12 mouse cellular contexts compared by ENCODE assay signal in genomic region chr4:28935567-28935966, GRCm38 (mm10).
DNase-seq lines count a peak whose midpoint lies in the region; ATAC-seq and TF ChIP-seq lines count a peak whose summit lies in the region.
"Had no signal": no experiment of that assay in that cellular context is flagged by ENCODE, and none has a peak within 500 bp of the region (broad histone marks: within the 10 kb centered on the region; RNA-seq: fewer than 3 reads in every experiment).

No protein-coding gene starts in this region.

- DNase-seq in cerebellum, adult 2 months, result peak; percentile 3 to 12
- DNase-seq in cerebellum, adult 11 months, result no peak
- peak; percentile 16 to 39 for DNase-seq in left cerebral cortex, postnatal 25 days (ENCODE audit: low spot score in 2 of 2)
- DNase-seq in left cerebral cortex, adult 11 months (ENCODE audit: low spot score), result no peak
- DNase-seq in hindbrain, postnatal 0 days (ENCODE audit: low spot score), result peak; percentile 58
- peak; percentile 41 for DNase-seq in retina, postnatal 1 day
- no peak for DNase-seq in urinary bladder, adult 18-20 months (ENCODE audit: low spot score in 2 of 2)
- no peak for DNase-seq in spleen, postnatal 36 days (ENCODE audit: low spot score in 2 of 2)
- DNase-seq: gastrocnemius, postnatal 10 days; kidney, postnatal 25 days; spleen, adult 18-20 months had no signal

- H3K36me3 ChIP-seq in hindbrain, postnatal 0 days (ENCODE audit: insufficient read depth, low read length), result no peaks in the 10 kb centered on the region; the same call in 1 of the 2 replicates

- H3K4me1 ChIP-seq in cerebellum, adult 2 months (ENCODE audit: control insufficient read depth, insufficient read depth, low read length), result no peaks in the 10 kb centered on the region; the same call in 1 of the 2 replicates
- H3K4me1 ChIP-seq in hindbrain, postnatal 0 days (ENCODE audit: insufficient read depth, low read length), result no peaks in the 10 kb centered on the region

- H3K9me3 ChIP-seq in hindbrain, postnatal 0 days (ENCODE audit: low read length), result no peaks in the 10 kb centered on the region

- intact Hi-C loops in left cerebral cortex, postnatal 25 days (cut with DNase I), result no loop called here

- no peak for TF ChIP-seq CTCF in cerebellum, adult 2 months (IDR thresholded peaks at IDR 0.05; ENCODE audit: borderline replicate concordance, insufficient read depth, low read depth, low read length)
- TF ChIP-seq CTCF in hindbrain, postnatal 0 days (IDR thresholded peaks at IDR 0.05; ENCODE audit: low read depth), result no peak

- no peak overlapping the region for H3K27ac ChIP-seq in cerebellum, adult 2 months (ENCODE audit: insufficient read depth, low read length)
- no peak overlapping the region for H3K27ac ChIP-seq in hindbrain, postnatal 0 days

- TF ChIP-seq POLR2A in cerebellum, adult 2 months (IDR thresholded peaks at IDR 0.05; ENCODE audit: borderline replicate concordance, insufficient read depth, low read length), result no peak

- peak overlapping the region; percentile 49 for H3K4me2 ChIP-seq in hindbrain, postnatal 0 days (ENCODE audit: low read depth, low read length)

- no peaks in the 10 kb centered on the region for H3K27me3 ChIP-seq in cerebellum, adult 2 months (ENCODE audit: control insufficient read depth, insufficient read depth, low read length)
- no peaks in the 10 kb centered on the region for H3K27me3 ChIP-seq in hindbrain, postnatal 0 days (ENCODE audit: insufficient read depth, low read length)

- WGBS in cerebellum, adult 2 months, result 48% methylated on average over 11 of the region's 11 CpGs
- 30% methylated on average over 11 of the region's 11 CpGs for WGBS in hindbrain, postnatal 0 days

- no peak overlapping the region for H3K4me3 ChIP-seq in cerebellum, adult 2 months (replicated peaks; ENCODE audit: insufficient read depth, low read depth, low read length)
- H3K4me3 ChIP-seq in hindbrain, postnatal 0 days (ENCODE audit: low read length), result peak overlapping the region; percentile 10; the same call in 1 of the 2 replicates

- no peak overlapping the region for H3K9ac ChIP-seq in hindbrain, postnatal 0 days (replicated peaks; ENCODE audit: low read length)

- ATAC-seq in hindbrain, postnatal 0 days, result peak; percentile 69; the same call in 1 of the 2 replicates
- ATAC-seq: intestine, embryonic 16.5 days had no signal

Comparison
In these comparisons a context has a peak if more than half of its experiments do, and no peak if none do; other contexts are left out.
1. DNase-seq: peak in cerebellum, adult 2 months (2 of 2), left cerebral cortex, postnatal 25 days (2 of 2), hindbrain, postnatal 0 days (single experiment) and retina, postnatal 1 day (single experiment); none in cerebellum, adult 11 months (single experiment), left cerebral cortex, adult 11 months (single experiment), urinary bladder, adult 18-20 months (0 of 2) and spleen, postnatal 36 days (0 of 2).